Mouse (Mus musculus) spleen, adult 2 months (tissue): ENCODE results near the gene 1500015O10Rik. TPM values are rescaled to one million over a fixed set of nuclear protein-coding genes. Genes with fewer than 3 reads are reported as not detected.

Experiments used
- DNase-seq, 2 experiments: peaks; one replicate each; pipeline versions ENCODE4 v3.0.0 to v3.0.0-alpha.2; 2012 to 2021; ENCODE audit warnings: low spot score in 2 of 2, low read depth in 1 of 2
- H3K27ac ChIP-seq: fragments of 200-500 bp; 2 replicates; pipeline ENCODE4 v1.5.1; 2012; ENCODE audit warnings: low read length, inconsistent platforms; ENCODE audit not compliant: insufficient read depth
- H3K27me3 ChIP-seq: fragments of 200-500 bp; 2 replicates; pipeline ENCODE4 v1.6.1; 2012; ENCODE audit warnings: mild to moderate bottlenecking, moderate library complexity, low read length, inconsistent platforms; ENCODE audit not compliant: control insufficient read depth, insufficient read depth
- H3K36me3 ChIP-seq: fragments of 200-500 bp; 2 replicates; pipeline ENCODE4 v1.6.1; 2012; ENCODE audit warnings: mild to moderate bottlenecking, low read length, inconsistent platforms; ENCODE audit not compliant: control insufficient read depth, insufficient read depth
- H3K4me1 ChIP-seq: fragments of 200-500 bp; 2 replicates; pipeline ENCODE4 v1.6.1; 2011; ENCODE audit warnings: inconsistent platforms; ENCODE audit not compliant: control insufficient read depth, insufficient read depth, insufficient read length
- H3K4me3 ChIP-seq: fragments of 200-500 bp; 2 replicates; pipeline ENCODE4 v1.5.1; 2011; ENCODE audit warnings: mild to moderate bottlenecking, inconsistent platforms; ENCODE audit not compliant: insufficient read depth, insufficient read length; ENCODE audit errors: extremely low read depth
- CTCF ChIP-seq: fragments of 200-500 bp; IDR thresholded peaks from 2 replicates; pipeline ENCODE4 v1.5.1; 2011; ENCODE audit warnings: mild to moderate bottlenecking, inconsistent platforms; ENCODE audit not compliant: insufficient read depth, insufficient read length, insufficient replicate concordance; ENCODE audit errors: extremely low read depth
- POLR2A ChIP-seq: fragments of 200-500 bp; IDR thresholded peaks from 2 replicates; pipeline ENCODE4 v1.6.1; 2011; ENCODE audit warnings: low read depth, low read length, inconsistent platforms
- WGBS: fragments of 180-500 bp; shearing (Covaris S2); methylation state at CpG from one replicate; pipeline ENCODE4 v1.1.7; 2018; 5-methylcytosine and 5-hydroxymethylcytosine counted together
- polyA plus RNA-seq: library from polyadenylated mRNA; depleted of rRNA; stranded (reverse); fragments of >200 nt; gene quantifications from 2 replicates; pipeline ENCODE4 v1.2.3, GENCODE M21; 2012; rRNA removed

The 1500015O10Rik gene
- polyA plus RNA-seq: 1.8 and 2.3 TPM in 2 replicates

- DNase-seq: no peak
- Histone ChIP-seq H3K36me3 (no peaks in the 10 kb centered on the region), H3K4me3 (no peak within 1 kb of the TSS), H3K4me1 (no peaks in the 10 kb centered on the region), H3K27me3 (no peaks in the 10 kb centered on the region), H3K27ac (no peak within 1 kb of the TSS)
- 86% methylated on average over 16 of the region's 16 CpGs for WGBS
- TF ChIP-seq CTCF (no peak), POLR2A (no peak)
Measured at GRCm38 (mm10) chr1:43730491-43730924, at the start of gene 1500015O10Rik. Gene 1500015O10Rik (plus strand): TSS chr1:43730602.

DNA sequence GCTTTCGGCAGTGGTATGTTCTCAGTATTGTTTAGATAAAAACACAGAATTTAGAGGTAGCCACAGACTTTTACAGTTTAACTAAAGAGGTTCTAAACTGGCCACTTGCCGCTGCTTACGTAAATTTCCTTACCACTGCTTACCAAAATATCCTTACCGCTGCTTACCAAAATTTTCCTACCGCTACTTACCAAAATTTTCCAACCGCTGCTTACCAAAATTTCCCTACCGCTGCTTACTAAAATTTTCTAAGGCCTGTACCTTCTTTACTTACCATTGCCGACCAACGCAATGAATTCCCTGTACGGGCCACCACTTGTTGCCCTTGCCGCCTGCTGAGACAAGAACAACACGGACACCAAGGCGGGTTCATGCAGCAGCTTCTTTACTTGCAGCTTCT, 40.4 kb upstream of the 1500015O10Rik start:
- H3K4me3 ChIP-seq: no peak overlapping the region
- 91% methylated on average over 13 of the region's 13 CpGs for WGBS
- TF ChIP-seq CTCF (no peak), POLR2A (no peak)

GRCm38 (mm10) chr1:43690507-43690906, 39.9 kb upstream of the 1500015O10Rik start:
- Histone ChIP-seq H3K27me3 (no peaks in the 10 kb centered on the region), H3K36me3 (no peaks in the 10 kb centered on the region), H3K4me3 (no peak overlapping the region), H3K27ac (no peak overlapping the region), H3K4me1 (no peaks in the 10 kb centered on the region)
- no peak for TF ChIP-seq CTCF
- TF ChIP-seq POLR2A: no peak
- no peak for DNase-seq
- 94% methylated on average over 15 of the region's 15 CpGs for WGBS

More for the DNA sequence above, 40.4 kb upstream of the 1500015O10Rik start:
- no peaks in the 10 kb centered on the region for H3K4me1 ChIP-seq
- H3K27ac ChIP-seq: no peak overlapping the region
- H3K27me3 ChIP-seq: no peaks in the 10 kb centered on the region
- H3K36me3 ChIP-seq: no peaks in the 10 kb centered on the region
- no peak for DNase-seq

DNA sequence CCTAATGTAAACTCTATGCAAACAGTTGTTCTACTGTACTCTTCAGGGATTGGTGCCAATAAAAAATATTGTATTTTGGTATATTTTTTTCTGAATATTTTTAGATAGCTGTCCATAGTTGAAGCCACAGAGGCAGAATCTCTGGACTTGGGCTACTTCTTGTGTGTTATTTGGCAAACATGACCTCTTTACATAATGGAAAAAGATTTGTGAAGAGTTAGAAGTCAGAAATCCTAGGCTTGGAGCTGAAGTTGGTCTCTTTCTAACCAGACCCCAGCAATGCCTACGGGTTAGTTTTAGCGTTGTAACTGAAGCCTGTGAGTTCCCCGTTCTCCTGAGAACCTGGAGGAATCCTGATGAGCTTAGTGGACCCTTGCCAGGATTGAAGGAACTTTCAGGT, 36.3 kb upstream of the 1500015O10Rik start:
- 88% methylated on average over 3 of the region's 3 CpGs for WGBS

GRCm38 (mm10) chr1:43694851-43695545, 35.4 kb upstream of the 1500015O10Rik start:
- H3K4me3 ChIP-seq: no peak overlapping the region
- WGBS: 51% methylated on average over 6 of the region's 6 CpGs
- peak in 1 of 2 experiments; percentile 4 for DNase-seq
- no peak overlapping the region for H3K27ac ChIP-seq
- H3K4me1 ChIP-seq: no peaks in the 10 kb centered on the region
- H3K36me3 ChIP-seq: no peaks in the 10 kb centered on the region
- TF ChIP-seq CTCF: no peak
- no peak for TF ChIP-seq POLR2A
- no peaks in the 10 kb centered on the region for H3K27me3 ChIP-seq

More for the DNA sequence above, 36.3 kb upstream of the 1500015O10Rik start:
- no peak overlapping the region for H3K27ac ChIP-seq
- no peaks in the 10 kb centered on the region for H3K4me1 ChIP-seq
- H3K4me3 ChIP-seq: no peak overlapping the region
- no peaks in the 10 kb centered on the region for H3K27me3 ChIP-seq
- TF ChIP-seq POLR2A (no peak), CTCF (no peak)
- DNase-seq: no peak
- no peaks in the 10 kb centered on the region for H3K36me3 ChIP-seq

GRCm38 (mm10) chr1:43698577-43699000, 31.8 kb upstream of the 1500015O10Rik start:
- Histone ChIP-seq H3K4me1 (no peaks in the 10 kb centered on the region), H3K27me3 (no peaks in the 10 kb centered on the region), H3K27ac (no peak overlapping the region), H3K4me3 (no peak overlapping the region), H3K36me3 (no peaks in the 10 kb centered on the region)
- no peak for TF ChIP-seq CTCF
- no peak for TF ChIP-seq POLR2A
- no peak for DNase-seq
- WGBS: 22% methylated on average over 4 of the region's 4 CpGs

- 77% methylated on average over 2 of the region's 2 CpGs for WGBS
- no peak overlapping the region for H3K4me3 ChIP-seq
- no peak for DNase-seq
- no peaks in the 10 kb centered on the region for H3K4me1 ChIP-seq
- H3K27ac ChIP-seq: no peak overlapping the region
- no peak for TF ChIP-seq POLR2A
- TF ChIP-seq CTCF: no peak
- no peaks in the 10 kb centered on the region for H3K27me3 ChIP-seq
- no peaks in the 10 kb centered on the region for H3K36me3 ChIP-seq
Measured at GRCm38 (mm10) chr1:43714841-43715240, 15.6 kb upstream of the 1500015O10Rik start.
